Mouse (Mus musculus) kidney, adult 10 weeks (tissue): ENCODE data around the gene Mdp1. TPM values are rescaled to one million over a fixed set of nuclear protein-coding genes. Genes with fewer than 3 reads are reported as not detected.

Source experiments
- polyA plus RNA-seq: library from polyadenylated mRNA; stranded (reverse); fragments of 350-450 nt; fragmentation: Illumina TruSeq; extraction: RNeasy Lipid Tissue Mini Kit (QIAGEN cat#74804); gene quantifications from one replicate; pipeline ENCODE4 v1.2.3, GENCODE M21; 2014; ENCODE audit warnings: low read depth, low replicate concordance

The Mdp1 gene
- 20.2 TPM for polyA plus RNA-seq

DNA sequence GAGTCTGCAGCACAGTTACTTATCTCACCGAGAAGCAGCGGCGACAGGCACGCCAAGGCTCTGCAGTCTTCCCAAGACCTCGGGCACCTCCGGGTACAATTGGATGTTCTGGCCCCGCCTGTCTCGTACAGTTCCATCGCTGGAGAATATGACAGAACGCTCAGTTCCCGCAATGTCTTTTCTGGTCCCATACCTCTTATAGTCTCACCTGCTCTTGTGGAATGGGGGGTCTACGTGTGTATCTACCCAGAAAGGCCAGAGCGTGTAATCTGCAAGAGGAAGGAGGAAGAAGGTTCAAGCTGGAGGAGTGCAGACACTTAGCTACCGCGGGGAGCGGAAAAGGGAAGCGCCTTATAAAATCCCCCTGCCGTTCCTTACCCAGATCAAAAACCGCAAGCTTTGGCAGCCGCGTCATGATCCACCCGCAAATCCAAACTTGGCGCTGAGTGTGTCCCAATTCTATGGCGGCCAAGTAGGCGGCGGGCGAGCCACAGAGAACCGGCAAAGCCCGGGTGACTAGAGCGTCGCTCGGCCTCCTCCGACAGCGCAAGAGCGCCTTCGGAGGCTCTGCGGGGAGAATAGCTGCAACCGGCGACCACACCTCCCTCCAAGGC, at the start of gene Mdp1:
Gene Mdp1 (minus strand): TSS at position 549 of the 614 bp plus-strand sequence.

GRCm38 (mm10) chr14:55681160-55682117, 21.1 kb upstream of the Mdp1 start, which contains the start of gene Tinf2:
Tinf2 (minus strand) TSS chr14:55681820.

GRCm38 (mm10) chr14:55671833-55672740, 11.8 kb upstream of the Mdp1 start, which contains the start of the genes Gmpr2 and Nedd8:
Gmpr2 (plus strand) TSS chr14:55671941.
Nedd8 (minus strand) TSS chr14:55672124.

GRCm38 (mm10) chr14:55649884-55650283, 10.4 kb downstream of the Mdp1 start, which contains the start of gene Tssk4:
Tssk4 (plus strand) TSS chr14:55650184.

GRCm38 (mm10) chr14:55643060-55643907, 17.0 kb downstream of the Mdp1 start, which contains the start of gene Tm9sf1:
Tm9sf1 (minus strand) TSS chr14:55643806.

GRCm38 (mm10) chr14:55637795-55638194, 22.5 kb downstream of the Mdp1 start, which contains the start of gene Gm49378:
Gm49378 (minus strand) TSS chr14:55637895.

GRCm38 (mm10) chr14:55635523-55636007, 24.7 kb downstream of the Mdp1 start, which contains the start of gene Ipo4:
Ipo4 (minus strand) TSS chr14:55635957.

DNA sequence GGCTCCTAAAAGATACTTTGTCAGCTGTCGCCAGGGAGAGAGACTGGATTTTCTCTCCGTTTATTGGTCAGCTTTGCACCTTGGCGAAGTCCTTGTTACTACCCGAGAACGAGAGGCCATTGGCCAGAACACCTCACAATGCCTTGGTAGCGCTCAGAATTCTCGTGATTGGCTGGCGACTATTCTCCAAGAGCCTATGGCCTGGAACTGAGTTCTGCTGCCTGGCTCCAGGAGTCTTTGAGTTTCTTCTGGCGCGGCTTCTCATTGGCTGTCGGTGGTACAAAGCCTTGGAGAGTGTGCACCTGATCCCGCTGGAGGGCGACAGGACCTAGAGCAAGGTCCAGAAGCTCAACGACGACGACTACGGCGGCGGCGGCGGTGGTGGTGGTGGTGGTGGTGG, 42.5 kb downstream of the Mdp1 start, which contains the start of gene Rec8:
Gene Rec8 (plus strand): TSS at position 216 of the 400 bp plus-strand sequence.

Other genes starting within 250 kb of the Mdp1 start
- 153 TPM for gene Dhrs4, start 181.8 kb downstream of the Mdp1 start, polyA plus RNA-seq
- gene Carmil3, start 169.9 kb downstream of the Mdp1 start, polyA plus RNA-seq, result not detected
- gene Cpne6, start 150.1 kb downstream of the Mdp1 start, polyA plus RNA-seq, result not detected
- not detected for gene Nrl, start 135.5 kb downstream of the Mdp1 start, polyA plus RNA-seq
- 2.1 TPM for gene Pck2, start 120.2 kb downstream of the Mdp1 start, polyA plus RNA-seq
- 33.8 TPM for gene Dcaf11, start 100.5 kb downstream of the Mdp1 start, polyA plus RNA-seq
- not detected for gene A730061H03Rik, start 100.1 kb downstream of the Mdp1 start, polyA plus RNA-seq
- gene Fitm1, start 84.9 kb downstream of the Mdp1 start, polyA plus RNA-seq, result not detected
- 112 TPM for gene Psme1, start 82.4 kb downstream of the Mdp1 start, polyA plus RNA-seq
- gene Emc9, start 75.2 kb downstream of the Mdp1 start, polyA plus RNA-seq, result 6.6 TPM
- 55.1 TPM for gene Psme2, start 69.4 kb downstream of the Mdp1 start, polyA plus RNA-seq
- gene Rnf31, start 68.8 kb downstream of the Mdp1 start, polyA plus RNA-seq, result 1.1 TPM
- gene Irf9, start 56.9 kb downstream of the Mdp1 start, polyA plus RNA-seq, result 18.5 TPM
- 0.53 TPM for gene Rec8, start 42.5 kb downstream of the Mdp1 start, polyA plus RNA-seq
- 5.9 TPM for gene Ipo4, start 24.6 kb downstream of the Mdp1 start, polyA plus RNA-seq
- 0.24 TPM for gene Gm49378, start 22.6 kb downstream of the Mdp1 start, polyA plus RNA-seq
- 44.5 TPM for gene Tm9sf1, start 16.7 kb downstream of the Mdp1 start, polyA plus RNA-seq
- gene Tssk4, start 10.3 kb downstream of the Mdp1 start, polyA plus RNA-seq, result not detected
- 33.6 TPM for gene Gmpr2, start 11.4 kb upstream of the Mdp1 start, polyA plus RNA-seq
- gene Nedd8, start 11.6 kb upstream of the Mdp1 start, polyA plus RNA-seq, result 55.2 TPM
- gene Tinf2, start 21.3 kb upstream of the Mdp1 start, polyA plus RNA-seq, result 7.2 TPM
- 1.2 TPM for gene Tgm1, start 53.4 kb upstream of the Mdp1 start, polyA plus RNA-seq
- gene Rabggta, start 61.8 kb upstream of the Mdp1 start, polyA plus RNA-seq, result 0.65 TPM
- gene Dhrs1, start 85.2 kb upstream of the Mdp1 start, polyA plus RNA-seq, result 25.8 TPM
- 3.4 TPM for gene Nop9, start 85.2 kb upstream of the Mdp1 start, polyA plus RNA-seq
- gene Cideb, start 98.0 kb upstream of the Mdp1 start, polyA plus RNA-seq, result 16.4 TPM
- gene Ltb4r2, start 100.9 kb upstream of the Mdp1 start, polyA plus RNA-seq, result 0.24 TPM
- gene Ltb4r1, start 105.5 kb upstream of the Mdp1 start, polyA plus RNA-seq, result not detected
- gene Adcy4, start 123.6 kb upstream of the Mdp1 start, polyA plus RNA-seq, result 0.16 TPM
- gene Ripk3, start 128.4 kb upstream of the Mdp1 start, polyA plus RNA-seq, result 0.73 TPM
- 1.1 TPM for gene Nfatc4, start 162.6 kb upstream of the Mdp1 start, polyA plus RNA-seq
- gene Nynrin, start 193.5 kb upstream of the Mdp1 start, polyA plus RNA-seq, result 0.40 TPM
- gene Cbln3, start 223.9 kb upstream of the Mdp1 start, polyA plus RNA-seq, result not detected
- 8.8 TPM for gene Khnyn, start 224.4 kb upstream of the Mdp1 start, polyA plus RNA-seq
- 19.8 TPM for gene Sdr39u1, start 239.8 kb upstream of the Mdp1 start, polyA plus RNA-seq